In genomic region chr10:125965968-125966480, GRCm38 (mm10) we compare ENCODE assay signal across 8 mouse cellular contexts. TPM values are rescaled to one million over a fixed set of nuclear protein-coding genes. Genes with fewer than 3 reads are reported as not detected.
DNase-seq lines count a peak whose midpoint lies in the region; ATAC-seq lines count a peak whose summit lies in the region.

Gene Lrig3, plus strand, starts transcription at chr10:125966168.

- H3K4me2 ChIP-seq in hindbrain, embryonic 15.5 days, result peak within 1 kb of the TSS; percentile 96

- DNase-seq in adrenal gland, adult 2 months, result peak; percentile 92
- DNase-seq in gastrocnemius, adult 8-10 months (ENCODE audit: low spot score in 2 of 2), result peak; percentile 78 to 82
- DNase-seq in left cerebral cortex, adult 18-20 months (ENCODE audit: low spot score in 2 of 2), result peak; percentile 64 to 74
- peak; percentile 86 for DNase-seq in lung, postnatal 25 days (ENCODE audit: low spot score)
- peak; percentile 79 for DNase-seq in right cerebral cortex, adult 18-20 months
- DNase-seq in urinary bladder, postnatal 36 days (ENCODE audit: low spot score in 2 of 2), result peak; percentile 69 to 84

- peak within 1 kb of the TSS; percentile 66 for H3K4me3 ChIP-seq in hindbrain, embryonic 15.5 days

- no peaks in the 10 kb centered on the region for H3K36me3 ChIP-seq in hindbrain, embryonic 15.5 days

- H3K9me3 ChIP-seq in hindbrain, embryonic 15.5 days, result no peaks in the 10 kb centered on the region

- H3K27ac ChIP-seq in hindbrain, embryonic 15.5 days (replicated peaks), result peak within 1 kb of the TSS; percentile 75

- WGBS in hindbrain, embryonic 15.5 days, result under 1% methylated on average over 58 of the region's 62 CpGs

- peak within 1 kb of the TSS; percentile 61 for H3K9ac ChIP-seq in hindbrain, embryonic 15.5 days

- no peaks in the 10 kb centered on the region for H3K27me3 ChIP-seq in hindbrain, embryonic 15.5 days

- H3K4me1 ChIP-seq in hindbrain, embryonic 15.5 days (replicated peaks), result peaks cover 28% of the 10 kb centered on the region

- peak; percentile 75 for ATAC-seq in common myeloid progenitor, adult 5-6 weeks (replicated peaks; ENCODE audit: low read depth, poor library complexity, severe bottlenecking)
- ATAC-seq in hindbrain, embryonic 15.5 days (ENCODE audit: low FRiP score, low read depth), result peak; percentile 83

RNA-seq across cellular contexts. Expression of gene Lrig3, which starts in this region (rescaled TPM):
- 1 to 10 TPM; 4.2 to 5.8 TPM for total RNA-seq in adrenal gland, adult 2 months (2021)
- 3.6 and 4.2 TPM in 2 replicates for polyA plus RNA-seq in adrenal gland, adult 2 months (2012; rRNA removed)
- total RNA-seq in common myeloid progenitor, adult 5-6 weeks (2017), result 1.5 and 1.7 TPM in 2 replicates
- total RNA-seq in gastrocnemius, adult 8-10 months (2022), result 1 to 10 TPM; 3.0 to 4.0 (median 3.6) TPM
- 4.1 and 4.4 TPM in 2 replicates for polyA plus RNA-seq in hindbrain, embryonic 15.5 days (2015; fragmentation: Nextera tagmentation; extraction: Ambion mirVana)
- 1 to 10 TPM; 3.0 to 3.2 TPM for total RNA-seq in left cerebral cortex, adult 18-20 months (2021)

Comparison
In these comparisons a context has a peak if more than half of its experiments do, and no peak if none do; other contexts are left out.
1. Peak in every context shown above with its lines: DNase-seq, ATAC-seq, H3K4me3 ChIP-seq and H3K27ac ChIP-seq.